Mouse (Mus musculus) intestine, embryonic 14.5 days (tissue): ENCODE measurements around the gene F3. TPM values are rescaled to one million over a fixed set of nuclear protein-coding genes. Genes with fewer than 3 reads are reported as not detected.

Experiments used
- ATAC-seq: fragments of 200-750 bp; cut with Nextera tagmentation; replicated peaks from 2 replicates; pipeline ENCODE4 v1.8.0; 2017; ENCODE audit warnings: low read depth, moderate number of reproducible peaks, moderate TSS enrichment, moderate library complexity; ENCODE audit not compliant: low FRiP score, low TSS enrichment
- DNase-seq: peaks from one replicate; pipeline ENCODE4 v3.0.0-alpha.2; 2018; ENCODE audit warnings: low spot score
- H3K27ac ChIP-seq: fragments of 300-500 bp; sonication (generic); 2 replicates; pipeline ENCODE4 v1.5.1; 2014; ENCODE audit warnings: low read depth, mild to moderate bottlenecking, control low read depth
- H3K27me3 ChIP-seq: fragments of 300-500 bp; sonication (generic); replicated peaks from 2 replicates; pipeline ENCODE4 v1.6.1; 2014; ENCODE audit warnings: low read length, control low read depth; ENCODE audit not compliant: control insufficient read depth, insufficient read depth
- H3K36me3 ChIP-seq: fragments of 300-500 bp; sonication (generic); 2 replicates; pipeline ENCODE4 v1.6.1; 2014; ENCODE audit warnings: low read length, control low read depth; ENCODE audit not compliant: control insufficient read depth, insufficient read depth
- H3K4me1 ChIP-seq: fragments of 300-500 bp; sonication (generic); replicated peaks from 2 replicates; pipeline ENCODE4 v1.6.1; 2014; ENCODE audit warnings: low read length, control low read depth, mixed read lengths; ENCODE audit not compliant: control insufficient read depth, insufficient read depth
- H3K4me2 ChIP-seq: fragments of 300-500 bp; sonication (generic); 2 replicates; pipeline ENCODE4 v1.6.1; 2014; ENCODE audit warnings: low read length
- H3K4me3 ChIP-seq: fragments of 300-500 bp; sonication (generic); 2 replicates; pipeline ENCODE4 v1.5.1; 2014; ENCODE audit warnings: low read depth, low read length, control low read depth, mixed read lengths
- H3K9ac ChIP-seq: fragments of 300-500 bp; sonication (generic); 2 replicates; pipeline ENCODE4 v1.6.1; 2014; ENCODE audit warnings: mild to moderate bottlenecking, low read length
- H3K9me3 ChIP-seq: fragments of 300-500 bp; sonication (generic); 2 replicates; pipeline ENCODE4 v1.6.1; 2016; ENCODE audit warnings: low read length, control low read depth; ENCODE audit not compliant: control insufficient read depth
- WGBS: fragments of 180-500 bp; shearing (Covaris S2); extraction: QIAGEN DNeasy Blood & Tissue Kit; methylation state at CpG from one replicate; pipeline ENCODE4 v1.1.7; 2014; 5-methylcytosine and 5-hydroxymethylcytosine counted together
- polyA plus RNA-seq: library from polyadenylated mRNA; unstranded; fragments of >200 nt; fragmentation: Nextera tagmentation; extraction: Ambion mirVana; gene quantifications from 2 replicates; pipeline ENCODE4 v1.2.1, GENCODE M21; 2014

F3 gene
- polyA plus RNA-seq, 1 experiment from 2014 or later: 24.8 TPM

DNA sequence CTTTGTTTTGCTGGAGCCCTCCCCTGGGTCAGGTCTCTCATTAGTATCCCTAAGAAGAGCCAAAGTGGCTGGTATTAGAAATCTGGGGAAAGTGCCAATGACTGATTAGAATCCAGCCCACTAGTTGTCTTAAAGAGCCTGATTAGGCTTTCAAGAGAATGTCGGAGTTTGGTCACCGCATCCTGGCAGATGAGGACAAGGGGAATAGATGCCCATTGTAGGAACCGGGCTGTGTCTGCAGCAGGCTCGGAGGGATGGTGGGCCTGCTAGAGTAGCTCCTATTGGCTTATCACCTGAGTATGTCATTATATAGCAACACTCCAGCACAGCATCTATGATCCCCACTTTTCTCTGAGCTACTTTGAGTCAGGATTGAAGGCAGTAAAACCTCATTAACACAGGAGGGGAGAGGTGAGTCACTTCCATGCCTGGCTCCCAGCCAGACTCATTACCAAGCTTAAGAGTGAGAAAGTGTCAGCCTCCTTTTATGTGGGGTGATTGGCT, 36.9 kb upstream of the F3 start:
- no peak for DNase-seq
- no peak overlapping the region for H3K27ac ChIP-seq
- 79% methylated on average over 4 of the region's 4 CpGs for WGBS
- no peak overlapping the region for H3K4me2 ChIP-seq
- H3K9ac ChIP-seq: no peak overlapping the region
- no peak for ATAC-seq
- H3K36me3 ChIP-seq: no peaks in the 10 kb centered on the region
- H3K9me3 ChIP-seq: no peaks in the 10 kb centered on the region
- no peak overlapping the region for H3K4me3 ChIP-seq
- no peaks in the 10 kb centered on the region for H3K27me3 ChIP-seq
- H3K4me1 ChIP-seq: no peaks in the 10 kb centered on the region

DNA sequence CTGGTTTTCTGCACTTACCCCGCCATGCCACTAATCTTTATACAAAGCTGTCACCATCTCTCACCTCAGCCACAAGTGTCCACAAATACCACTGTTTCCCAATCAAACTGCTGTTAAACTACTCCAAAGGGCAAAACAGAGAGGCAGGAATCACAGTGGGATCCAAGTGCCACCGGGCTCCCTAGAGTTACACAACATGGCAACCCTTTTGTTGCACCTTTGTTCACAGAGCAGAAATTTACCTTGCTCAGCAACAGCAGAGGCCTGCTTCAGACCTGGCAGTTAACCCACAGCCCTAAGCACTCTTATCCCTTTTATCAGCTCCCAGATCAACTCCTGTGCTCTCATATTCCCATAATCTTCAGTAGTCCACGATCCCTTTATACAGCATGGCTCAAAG, 35.6 kb upstream of the F3 start:
- Histone ChIP-seq H3K27me3 (no peaks in the 10 kb centered on the region), H3K9me3 (no peaks in the 10 kb centered on the region), H3K36me3 (no peaks in the 10 kb centered on the region), H3K27ac (no peak overlapping the region), H3K9ac (no peak overlapping the region), H3K4me1 (no peaks in the 10 kb centered on the region), H3K4me3 (no peak overlapping the region), H3K4me2 (no peak overlapping the region)
- no peak for ATAC-seq
- no peak for DNase-seq
- WGBS: 84% methylated on average over 3 of the region's 3 CpGs

- H3K4me3 ChIP-seq: no peak overlapping the region
- no peaks in the 10 kb centered on the region for H3K4me1 ChIP-seq
- H3K9me3 ChIP-seq: no peaks in the 10 kb centered on the region
- ATAC-seq (no peak), DNase-seq (no peak)
- H3K4me2 ChIP-seq: no peak overlapping the region
- H3K27me3 ChIP-seq: no peaks in the 10 kb centered on the region
- no peak overlapping the region for H3K9ac ChIP-seq
- H3K36me3 ChIP-seq: no peaks in the 10 kb centered on the region
- H3K27ac ChIP-seq: no peak overlapping the region
- WGBS: 76% methylated on average over 5 of the region's 5 CpGs
These were observed 34.3 kb upstream of the F3 start for GRCm38 (mm10) chr3:121689029-121689428.

GRCm38 (mm10) chr3:121689697-121690096, 33.6 kb upstream of the F3 start:
- no peaks in the 10 kb centered on the region for H3K4me1 ChIP-seq
- no peak overlapping the region for H3K27ac ChIP-seq
- no peak overlapping the region for H3K9ac ChIP-seq
- H3K4me3 ChIP-seq: no peak overlapping the region
- H3K36me3 ChIP-seq: no peaks in the 10 kb centered on the region
- H3K4me2 ChIP-seq: no peak overlapping the region
- H3K9me3 ChIP-seq: no peaks in the 10 kb centered on the region
- WGBS: 91% methylated on average over 3 of the region's 3 CpGs
- no peak for ATAC-seq
- no peaks in the 10 kb centered on the region for H3K27me3 ChIP-seq
- no peak for DNase-seq

DNA sequence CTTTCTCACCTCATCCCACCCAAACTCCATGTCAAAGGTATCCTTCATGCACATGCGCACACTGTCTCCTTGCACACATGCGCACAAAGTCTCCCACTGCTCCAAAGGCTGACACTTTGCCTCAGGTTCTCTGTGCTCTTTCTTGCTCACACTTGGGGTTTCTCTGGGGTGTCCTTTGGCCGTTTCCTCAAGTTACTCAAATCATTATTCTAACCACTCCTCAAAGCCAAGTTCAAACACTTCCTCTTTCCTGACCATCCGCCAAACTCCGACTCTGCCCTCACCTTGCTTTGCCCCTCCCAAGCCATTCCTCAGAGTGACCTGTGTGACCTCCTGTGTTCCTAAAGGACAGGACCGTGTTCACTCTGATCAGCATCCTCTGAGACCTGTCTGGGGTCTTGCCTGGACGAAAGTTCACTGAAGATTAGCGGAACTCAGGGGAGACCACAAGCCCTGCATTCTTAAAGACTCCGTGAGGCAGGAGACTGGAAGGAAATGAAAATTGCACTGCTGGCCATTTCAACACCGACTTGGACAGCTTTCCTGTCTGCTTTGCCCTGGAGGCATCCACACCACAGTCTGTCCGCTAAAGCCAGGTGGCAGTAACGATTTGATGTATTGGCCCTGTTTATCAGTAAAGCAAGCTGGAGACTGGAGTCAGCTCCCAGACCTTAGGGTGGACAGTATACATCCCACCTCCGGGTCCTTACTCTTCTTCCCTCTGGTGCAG, 30.2 kb upstream of the F3 start:
- no peak overlapping the region for H3K4me3 ChIP-seq
- WGBS: 69% methylated on average over 13 of the region's 13 CpGs
- H3K9me3 ChIP-seq: no peaks in the 10 kb centered on the region
- H3K9ac ChIP-seq: no peak overlapping the region
- H3K4me1 ChIP-seq: no peaks in the 10 kb centered on the region
- DNase-seq (no peak), ATAC-seq (no peak)
- no peaks in the 10 kb centered on the region for H3K27me3 ChIP-seq
- H3K4me2 ChIP-seq: no peak overlapping the region
- H3K36me3 ChIP-seq: no peaks in the 10 kb centered on the region
- no peak overlapping the region for H3K27ac ChIP-seq

GRCm38 (mm10) chr3:121693746-121694145, 29.6 kb upstream of the F3 start:
- DNase-seq (no peak), ATAC-seq (no peak)
- H3K36me3 ChIP-seq: no peaks in the 10 kb centered on the region
- no peaks in the 10 kb centered on the region for H3K9me3 ChIP-seq
- 79% methylated on average over 5 of the region's 5 CpGs for WGBS
- no peak overlapping the region for H3K4me3 ChIP-seq
- H3K27me3 ChIP-seq: no peaks in the 10 kb centered on the region
- no peaks in the 10 kb centered on the region for H3K4me1 ChIP-seq
- no peak overlapping the region for H3K9ac ChIP-seq
- no peak overlapping the region for H3K4me2 ChIP-seq
- H3K27ac ChIP-seq: no peak overlapping the region

GRCm38 (mm10) chr3:121697169-121697568, 26.2 kb upstream of the F3 start:
- DNase-seq: no peak
- no peak overlapping the region for H3K4me3 ChIP-seq
- no peak overlapping the region for H3K4me2 ChIP-seq
- H3K27me3 ChIP-seq: no peaks in the 10 kb centered on the region
- ATAC-seq: no peak
- H3K27ac ChIP-seq: no peak overlapping the region
- H3K4me1 ChIP-seq: no peaks in the 10 kb centered on the region
- WGBS: 62% methylated on average over 7 of the region's 7 CpGs
- no peaks in the 10 kb centered on the region for H3K36me3 ChIP-seq
- H3K9me3 ChIP-seq: no peaks in the 10 kb centered on the region
- H3K9ac ChIP-seq: no peak overlapping the region

DNA sequence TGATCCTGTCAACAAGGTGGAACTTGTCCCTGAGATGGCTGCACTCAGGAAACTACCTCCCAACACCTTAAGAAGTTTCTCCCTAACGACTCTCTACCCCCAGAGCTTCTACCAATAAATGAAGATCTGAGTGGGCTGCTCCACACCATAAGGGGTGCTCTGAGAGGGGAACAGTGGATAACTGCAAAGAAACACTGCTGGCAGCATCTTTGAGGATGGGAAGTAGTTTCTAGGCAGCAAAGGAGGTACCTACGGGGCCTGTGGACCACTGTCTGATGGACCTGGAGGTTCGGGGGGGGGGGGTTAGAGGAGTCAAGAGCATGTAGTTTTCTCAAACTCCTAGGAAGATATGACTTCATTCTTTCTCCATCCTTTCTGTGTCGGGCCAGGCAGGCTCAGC, 23.9 kb upstream of the F3 start:
- no peaks in the 10 kb centered on the region for H3K36me3 ChIP-seq
- H3K4me1 ChIP-seq: no peaks in the 10 kb centered on the region

GRCm38 (mm10) chr3:121699849-121700248, 23.5 kb upstream of the F3 start:
- Histone ChIP-seq H3K36me3 (no peaks in the 10 kb centered on the region), H3K4me1 (no peaks in the 10 kb centered on the region), H3K9me3 (no peaks in the 10 kb centered on the region), H3K9ac (no peak overlapping the region), H3K4me3 (no peak overlapping the region), H3K27me3 (no peaks in the 10 kb centered on the region), H3K27ac (no peak overlapping the region), H3K4me2 (no peak overlapping the region)
- WGBS: 79% methylated on average over 4 of the region's 4 CpGs
- ATAC-seq (no peak), DNase-seq (no peak)

More for the DNA sequence above, 23.9 kb upstream of the F3 start:
- ATAC-seq (no peak), DNase-seq (no peak)
- WGBS: 67% methylated on average over 4 of the region's 4 CpGs
- Histone ChIP-seq H3K27ac (no peak overlapping the region), H3K9me3 (no peaks in the 10 kb centered on the region), H3K4me3 (no peak overlapping the region), H3K4me2 (no peak overlapping the region), H3K27me3 (no peaks in the 10 kb centered on the region), H3K9ac (no peak overlapping the region)
